Mouse (Mus musculus) stomach, embryonic 14.5 days (tissue): ENCODE measurements around the gene Pycr2. TPM values are rescaled to one million over a fixed set of nuclear protein-coding genes. Genes with fewer than 3 reads are reported as not detected.

Experiments
- ATAC-seq: fragments of 200-750 bp; cut with Nextera tagmentation; 2 replicates; pipeline ENCODE4 v1.8.0; 2017; ENCODE audit warnings: low read depth, moderate TSS enrichment; ENCODE audit not compliant: insufficient number of reproducible peaks, insufficient read depth, low FRiP score
- H3K27ac ChIP-seq: fragments of 300-500 bp; sonication (generic); 2 replicates; pipeline ENCODE4 v1.5.1; 2014; ENCODE audit warnings: mild to moderate bottlenecking, low read length, moderate library complexity, mixed read lengths
- H3K27me3 ChIP-seq: fragments of 300-500 bp; sonication (generic); 2 replicates; pipeline ENCODE4 v1.6.1; 2014; ENCODE audit warnings: low read length, control low read depth, mixed read lengths; ENCODE audit not compliant: control insufficient read depth, insufficient read depth
- H3K36me3 ChIP-seq: fragments of 300-500 bp; sonication (generic); 2 replicates; pipeline ENCODE4 v1.6.1; 2014; ENCODE audit warnings: mild to moderate bottlenecking, control low read depth, low read length, moderate library complexity, mixed read lengths; ENCODE audit not compliant: control insufficient read depth, insufficient read depth
- H3K4me1 ChIP-seq: fragments of 300-500 bp; sonication (generic); 2 replicates; pipeline ENCODE4 v1.6.1; 2014; ENCODE audit warnings: low read length, control low read depth, mixed read lengths; ENCODE audit not compliant: control insufficient read depth, insufficient read depth
- H3K4me2 ChIP-seq: fragments of 300-500 bp; sonication (generic); replicated peaks from 2 replicates; pipeline ENCODE4 v1.6.1; 2014; ENCODE audit warnings: low read depth, low read length, control low read depth
- H3K4me3 ChIP-seq: fragments of 300-500 bp; sonication (generic); 2 replicates; pipeline ENCODE4 v1.5.1; 2014; ENCODE audit warnings: low read depth, low read length, control low read depth
- H3K9ac ChIP-seq: fragments of 300-500 bp; sonication (generic); replicated peaks from 2 replicates; pipeline ENCODE4 v1.6.1; 2014; ENCODE audit warnings: low read depth, mild to moderate bottlenecking, control low read depth, low read length, moderate library complexity, mixed read lengths
- H3K9me3 ChIP-seq: fragments of 300-500 bp; sonication (generic); 2 replicates; pipeline ENCODE4 v1.6.1; 2016; ENCODE audit warnings: low read depth, low read length, control low read depth; ENCODE audit not compliant: control insufficient read depth
- WGBS: fragments of 180-500 bp; shearing (Covaris S2); extraction: QIAGEN DNeasy Blood & Tissue Kit; methylation state at CpG from one replicate; pipeline ENCODE4 v1.1.7; 2014; 5-methylcytosine and 5-hydroxymethylcytosine counted together
- polyA plus RNA-seq: library from polyadenylated mRNA; unstranded; fragments of >200 nt; fragmentation: Nextera tagmentation; extraction: Ambion mirVana; gene quantifications from 2 replicates; pipeline ENCODE4 v1.2.1, GENCODE M21; 2014

Gene Pycr2
- 86.0 and 92.3 TPM in 2 replicates for polyA plus RNA-seq

- peaks cover 20% of the 10 kb centered on the region for H3K36me3 ChIP-seq
- WGBS, result under 1% methylated on average over 52 of the region's 52 CpGs
- no peaks in the 10 kb centered on the region for H3K27me3 ChIP-seq
- no peaks in the 10 kb centered on the region for H3K9me3 ChIP-seq
- H3K4me1 ChIP-seq, result peaks cover 9% of the 10 kb centered on the region; the same call in 1 of the 2 replicates
- peak within 1 kb of the TSS; percentile 84 for H3K9ac ChIP-seq
- ATAC-seq, result peak; percentile 97
- H3K4me3 ChIP-seq, result peak within 1 kb of the TSS; percentile 83
- peak within 1 kb of the TSS; percentile 84 for H3K27ac ChIP-seq
- H3K4me2 ChIP-seq, result peak within 1 kb of the TSS; percentile 91
These were observed at the start of gene Pycr2 for GRCm38 (mm10) chr1:180904039-180904814. Gene Pycr2 (plus strand): TSS chr1:180904293.

GRCm38 (mm10) chr1:180858763-180859162, 45.3 kb upstream of the Pycr2 start:
- Histone ChIP-seq H3K4me1 (no peaks in the 10 kb centered on the region), H3K36me3 (peaks cover 60% of the 10 kb centered on the region), H3K9me3 (no peaks in the 10 kb centered on the region), H3K27ac (no peak overlapping the region), H3K27me3 (no peaks in the 10 kb centered on the region), H3K4me2 (no peak overlapping the region), H3K4me3 (no peak overlapping the region), H3K9ac (no peak overlapping the region)
- ATAC-seq, result no peak

- ATAC-seq, result no peak
- 86% methylated on average over 6 of the region's 6 CpGs for WGBS
- Histone ChIP-seq H3K27ac (no peak overlapping the region), H3K4me3 (no peak overlapping the region), H3K9me3 (no peaks in the 10 kb centered on the region), H3K27me3 (no peaks in the 10 kb centered on the region), H3K36me3 (peaks cover 70% of the 10 kb centered on the region), H3K4me2 (no peak overlapping the region), H3K9ac (no peak overlapping the region), H3K4me1 (no peaks in the 10 kb centered on the region)
These were observed 44.1 kb upstream of the Pycr2 start for GRCm38 (mm10) chr1:180860030-180860429.

- WGBS, result 17% methylated on average over 1 of the region's 1 CpGs
- ATAC-seq, result peak; percentile 28; the same call in 1 of the 2 replicates
- H3K9ac ChIP-seq, result no peak overlapping the region
- H3K4me1 ChIP-seq, result no peaks in the 10 kb centered on the region
- no peaks in the 10 kb centered on the region for H3K9me3 ChIP-seq
- no peak overlapping the region for H3K4me3 ChIP-seq
- H3K4me2 ChIP-seq, result no peak overlapping the region
- H3K27ac ChIP-seq, result no peak overlapping the region
- peaks cover 79% of the 10 kb centered on the region for H3K36me3 ChIP-seq
- no peaks in the 10 kb centered on the region for H3K27me3 ChIP-seq
These were observed 40.5 kb upstream of the Pycr2 start for GRCm38 (mm10) chr1:180863606-180864005.

- Histone ChIP-seq H3K27ac (no peak overlapping the region), H3K4me3 (no peak overlapping the region), H3K27me3 (no peaks in the 10 kb centered on the region), H3K9me3 (no peaks in the 10 kb centered on the region), H3K36me3 (peaks cover 64% of the 10 kb centered on the region), H3K4me1 (no peaks in the 10 kb centered on the region), H3K4me2 (no peak overlapping the region), H3K9ac (no peak overlapping the region)
- no peak for ATAC-seq
- 91% methylated on average over 7 of the region's 7 CpGs for whole genome bisulfite sequencing
These were observed 38.1 kb upstream of the Pycr2 start for GRCm38 (mm10) chr1:180866001-180866400.

GRCm38 (mm10) chr1:180870122-180870650, 33.9 kb upstream of the Pycr2 start:
- Histone ChIP-seq H3K27me3 (no peaks in the 10 kb centered on the region), H3K36me3 (peaks cover 32% of the 10 kb centered on the region), H3K9ac (no peak overlapping the region), H3K9me3 (no peaks in the 10 kb centered on the region), H3K4me3 (no peak overlapping the region), H3K4me1 (no peaks in the 10 kb centered on the region), H3K4me2 (no peak overlapping the region), H3K27ac (no peak overlapping the region)
- 70% methylated on average over 13 of the region's 13 CpGs for WGBS
- no peak for ATAC-seq

- no peak overlapping the region for H3K9ac ChIP-seq
- no peak overlapping the region for H3K4me3 ChIP-seq
- H3K36me3 ChIP-seq, result no peaks in the 10 kb centered on the region
- H3K27me3 ChIP-seq, result no peaks in the 10 kb centered on the region
- no peaks in the 10 kb centered on the region for H3K4me1 ChIP-seq
- H3K9me3 ChIP-seq, result no peaks in the 10 kb centered on the region
- no peak overlapping the region for H3K4me2 ChIP-seq
- ATAC-seq, result 0 out of 2 replicates have a peak, but pooled peaks have one; percentile 42
- 22% methylated on average over 9 of the region's 9 CpGs for WGBS
- no peak overlapping the region for H3K27ac ChIP-seq
These were observed 30.1 kb upstream of the Pycr2 start for GRCm38 (mm10) chr1:180873861-180874484.

GRCm38 (mm10) chr1:180874615-180875014, 29.5 kb upstream of the Pycr2 start:
- Histone ChIP-seq H3K4me1 (no peaks in the 10 kb centered on the region), H3K9me3 (no peaks in the 10 kb centered on the region), H3K9ac (no peak overlapping the region), H3K4me2 (no peak overlapping the region), H3K27ac (no peak overlapping the region), H3K4me3 (no peak overlapping the region), H3K27me3 (no peaks in the 10 kb centered on the region), H3K36me3 (no peaks in the 10 kb centered on the region)
- no peak for ATAC-seq
- WGBS, result 77% methylated on average over 2 of the region's 2 CpGs
